Mouse (Mus musculus) stomach, postnatal 0 days (tissue): ENCODE data around the gene Rgs9bp.

Experiments used
- CTCF ChIP-seq: IDR thresholded peaks from 2 replicates; pipeline ENCODE4 v1.5.1; 2016; ENCODE audit warnings: antibody characterized with exemption, low read depth, mild to moderate bottlenecking, moderate library complexity
- EP300 ChIP-seq: optimal IDR thresholded peaks from 2 replicates; pipeline ENCODE3; 2016; ENCODE audit warnings: antibody characterized with exemption

- TF ChIP-seq CTCF: no peak
- no peak for TF ChIP-seq EP300
These were observed 26.7 kb downstream of the Rgs9bp start for GRCm38 (mm10) chr7:35558681-35559080.
